Mouse (Mus musculus): ENCODE data around the gene Tmem132e.

The Tmem132e gene

GRCm38 (mm10) chr11:82388371-82389313 lies at the start of gene Tmem132e:
Tmem132e (plus strand) TSS chr11:82388900.
- DNase-seq (ENCODE audit: low read depth, low spot score) = no peak

DNA sequence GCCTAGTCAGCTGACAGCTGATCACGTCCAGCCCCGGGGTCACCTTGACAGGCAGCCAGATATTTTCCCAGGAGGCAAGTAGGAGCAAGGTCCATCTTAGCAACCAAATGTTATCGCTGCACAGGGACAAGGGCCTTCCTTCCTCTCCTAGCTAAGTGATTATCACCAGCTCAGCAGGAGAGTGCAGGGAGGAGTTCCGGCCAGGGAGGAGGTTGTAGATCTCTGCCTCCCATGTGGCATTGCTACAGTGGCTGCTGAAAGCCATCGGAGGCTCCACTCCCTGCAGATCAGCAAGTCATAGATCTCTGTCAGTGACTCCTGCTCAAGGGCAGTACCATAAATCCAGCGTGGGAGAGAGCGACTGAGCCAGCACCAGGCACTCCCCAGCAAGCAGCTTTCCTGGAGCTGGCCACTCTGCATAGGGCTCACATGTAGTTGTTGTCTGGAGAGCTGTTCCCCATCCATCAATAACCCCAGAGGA lies 48.7 kb upstream of the Tmem132e start:
- DNase-seq (ENCODE audit: low read depth, low spot score) = no peak

DNA sequence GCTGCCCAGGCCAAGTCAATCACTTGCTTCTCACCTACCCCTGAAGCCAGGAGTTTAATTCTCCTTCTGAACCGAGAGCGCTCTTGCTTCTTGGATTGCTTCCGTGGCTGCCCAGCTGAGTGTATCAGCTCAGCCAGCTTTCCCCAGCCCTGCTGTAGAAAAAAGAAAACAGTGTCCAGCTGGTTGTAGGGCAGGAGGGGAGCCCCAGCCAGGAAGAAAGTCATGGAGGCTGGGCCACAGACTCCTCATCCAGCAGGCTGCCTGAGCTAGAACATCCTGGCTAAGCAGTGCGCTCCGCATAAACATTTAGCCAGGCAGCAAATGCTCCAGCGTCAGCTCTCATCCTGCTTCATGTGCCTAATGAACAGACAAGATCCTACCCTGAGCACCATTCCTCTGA lies 48.3 kb upstream of the Tmem132e start:
- DNase-seq (ENCODE audit: low read depth, low spot score) = no peak

DNA sequence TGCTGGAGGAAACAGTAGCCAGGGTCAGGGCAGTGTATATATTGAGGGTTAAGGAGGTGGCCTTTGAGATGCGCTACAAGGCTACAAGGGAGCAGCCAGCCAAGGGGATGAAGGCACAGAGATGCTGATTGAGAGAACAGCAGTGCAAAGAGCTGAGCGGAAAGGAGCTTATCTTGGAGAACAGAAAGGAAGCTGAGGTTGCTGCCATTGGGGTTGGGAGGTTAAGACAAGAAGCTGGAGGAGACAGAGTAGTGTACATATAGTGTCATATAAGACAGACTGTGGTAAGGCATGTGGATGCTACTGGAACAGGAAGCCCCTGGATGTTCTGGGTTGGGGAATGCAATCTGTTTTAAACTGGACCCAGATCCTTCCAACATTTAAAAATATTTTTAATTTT lies 47.8 kb upstream of the Tmem132e start:
- no peak for DNase-seq (ENCODE audit: low read depth, low spot score)

GRCm38 (mm10) chr11:82351039-82351438 lies 37.7 kb upstream of the Tmem132e start:
- DNase-seq (ENCODE audit: low read depth, low spot score) = no peak

DNA sequence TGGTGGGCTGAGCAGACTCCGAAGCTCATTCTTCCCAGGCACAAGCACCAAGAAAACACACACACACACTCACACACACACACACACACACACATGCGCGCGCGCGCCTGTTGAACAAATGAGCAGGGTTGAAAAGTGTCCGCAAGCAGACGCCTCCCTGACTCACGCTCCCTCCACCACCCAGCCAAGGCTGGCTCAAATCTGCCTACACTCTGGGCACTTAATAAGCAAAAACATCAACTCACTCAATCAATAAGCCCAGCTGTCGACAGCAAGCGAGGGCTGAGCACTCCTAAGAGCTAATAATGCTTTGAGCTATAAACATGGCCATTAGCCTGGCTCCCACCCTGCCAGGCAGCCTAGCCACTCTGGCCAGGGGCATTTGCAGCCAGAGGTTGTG lies 18.5 kb upstream of the Tmem132e start:
- DNase-seq (ENCODE audit: low read depth, low spot score) = no peak

- no peak for DNase-seq (ENCODE audit: low read depth, low spot score)
Observed at GRCm38 (mm10) chr11:82371577-82371976, 17.1 kb upstream of the Tmem132e start.

GRCm38 (mm10) chr11:82380606-82381202 lies 8.0 kb upstream of the Tmem132e start:
- no peak for DNase-seq (ENCODE audit: low read depth, low spot score)

GRCm38 (mm10) chr11:82386970-82387540 lies 1.6 kb upstream of the Tmem132e start:
- DNase-seq (ENCODE audit: low read depth, low spot score) = no peak

- DNase-seq (ENCODE audit: low read depth, low spot score) = no peak
Observed at GRCm38 (mm10) chr11:82387711-82388341, 874 bp upstream of the Tmem132e start.

DNA sequence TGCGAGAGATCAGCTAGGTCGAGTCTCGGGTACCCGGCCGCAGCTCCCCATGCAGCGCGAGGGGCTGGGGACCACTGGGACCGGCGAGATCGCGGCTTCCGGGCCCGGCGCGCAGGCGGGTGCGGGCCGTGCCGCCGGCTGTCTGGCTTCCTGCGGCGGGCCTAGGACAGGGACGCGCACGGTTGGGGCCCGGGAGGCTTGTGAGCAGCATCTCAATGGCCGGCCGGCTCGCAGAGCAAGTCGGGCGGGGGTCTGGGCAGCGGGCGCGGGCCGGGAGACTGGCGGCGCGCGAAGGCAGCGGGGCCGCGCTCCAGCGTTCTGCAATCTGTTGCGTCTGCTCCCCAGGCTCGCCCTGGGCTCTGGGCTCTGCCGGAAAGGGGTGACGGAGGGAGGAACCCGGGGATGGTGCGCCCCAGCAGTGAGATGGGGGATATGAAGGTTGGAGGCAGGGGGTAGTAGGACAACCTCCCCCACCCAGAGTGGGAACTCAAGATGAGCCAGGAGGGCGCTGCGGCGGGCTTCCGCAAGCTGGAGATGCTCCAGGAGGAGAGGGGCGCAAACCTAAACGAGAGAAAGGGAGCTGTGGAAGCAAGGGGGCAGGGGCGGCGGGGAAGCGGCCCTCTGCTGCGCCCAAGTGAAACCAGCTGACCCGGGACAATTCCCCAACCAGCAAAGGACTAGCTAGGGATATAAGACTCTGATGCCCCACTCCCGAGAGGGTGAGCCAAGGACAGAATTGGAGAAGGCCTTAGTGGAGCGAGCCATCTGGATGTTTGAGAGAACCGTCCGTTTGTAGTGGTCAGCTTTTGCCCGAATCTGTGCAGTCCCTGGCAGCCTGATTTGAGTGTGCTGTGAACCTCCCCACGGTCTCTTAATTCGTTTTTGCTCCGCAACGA lies 944 bp downstream of the Tmem132e start:
- DNase-seq (ENCODE audit: low read depth, low spot score) = no peak

DNA sequence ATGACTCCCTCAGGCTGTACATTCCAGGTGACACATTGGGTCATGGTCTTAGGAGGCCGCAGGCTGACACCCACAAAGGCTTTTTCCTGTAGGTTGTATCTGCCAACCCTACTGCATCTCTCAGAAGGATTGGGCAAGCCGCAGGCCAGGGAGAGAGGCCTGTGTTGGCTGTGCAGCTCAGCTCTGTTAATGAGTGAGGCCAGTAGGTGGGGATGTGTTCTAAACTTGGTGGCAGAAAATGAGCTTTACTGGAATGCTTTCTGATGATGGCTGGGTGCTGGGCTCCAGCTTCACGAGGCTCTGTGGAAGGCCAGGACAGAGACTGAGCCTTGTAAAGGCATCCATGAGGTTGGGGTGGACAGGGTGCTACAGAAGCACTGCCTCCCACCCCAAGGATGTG lies 3.6 kb downstream of the Tmem132e start:
- no peak for DNase-seq (ENCODE audit: low read depth, low spot score)

GRCm38 (mm10) chr11:82399621-82400020 lies 10.9 kb downstream of the Tmem132e start:
- peak; percentile 12 for DNase-seq (ENCODE audit: low read depth, low spot score)

- no peak for DNase-seq (ENCODE audit: low read depth, low spot score)
Observed at GRCm38 (mm10) chr11:82405641-82406040, 16.9 kb downstream of the Tmem132e start.

DNA sequence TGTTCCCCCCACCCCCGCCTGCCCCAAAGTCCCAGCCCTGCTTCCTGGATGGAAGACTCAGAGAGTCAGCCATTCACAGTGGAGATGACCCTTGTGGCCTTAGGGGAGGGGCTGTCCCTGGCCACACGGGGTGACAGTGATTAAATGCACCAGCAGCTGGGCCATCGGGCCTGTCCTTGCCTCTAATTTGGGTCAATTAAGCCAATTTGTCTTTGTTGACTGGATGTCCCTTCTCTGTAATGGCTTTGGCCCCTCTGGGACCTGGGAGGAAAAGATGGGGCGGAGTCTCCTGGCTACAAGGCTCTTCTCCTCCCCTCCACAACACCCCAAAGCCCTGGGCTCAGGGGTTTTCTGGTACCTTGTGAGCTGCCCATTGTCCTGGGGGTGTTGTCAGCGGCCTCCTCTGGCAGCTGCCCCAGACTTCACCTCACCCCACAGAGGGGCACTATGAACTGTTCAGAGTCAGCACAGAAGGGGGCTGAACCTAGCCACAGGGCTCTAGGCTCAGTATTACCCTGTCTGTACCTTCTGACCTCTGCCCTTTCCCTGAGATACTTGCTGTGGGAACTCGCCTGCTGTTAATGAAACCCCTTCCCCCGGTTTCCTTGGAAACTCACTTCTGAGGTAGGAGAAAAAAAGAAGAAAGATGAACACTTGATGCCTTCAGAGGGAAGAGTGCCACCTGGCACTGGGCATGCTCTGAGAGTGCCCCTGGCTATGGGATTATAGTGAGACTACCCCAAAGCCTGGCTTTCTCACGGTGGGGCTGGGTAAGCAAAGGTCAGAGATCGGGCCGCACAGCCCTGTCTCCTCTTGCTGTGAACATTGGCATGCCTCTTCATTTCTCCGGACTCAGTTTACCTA lies 17.9 kb downstream of the Tmem132e start:
- no peak for DNase-seq (ENCODE audit: low read depth, low spot score)

DNA sequence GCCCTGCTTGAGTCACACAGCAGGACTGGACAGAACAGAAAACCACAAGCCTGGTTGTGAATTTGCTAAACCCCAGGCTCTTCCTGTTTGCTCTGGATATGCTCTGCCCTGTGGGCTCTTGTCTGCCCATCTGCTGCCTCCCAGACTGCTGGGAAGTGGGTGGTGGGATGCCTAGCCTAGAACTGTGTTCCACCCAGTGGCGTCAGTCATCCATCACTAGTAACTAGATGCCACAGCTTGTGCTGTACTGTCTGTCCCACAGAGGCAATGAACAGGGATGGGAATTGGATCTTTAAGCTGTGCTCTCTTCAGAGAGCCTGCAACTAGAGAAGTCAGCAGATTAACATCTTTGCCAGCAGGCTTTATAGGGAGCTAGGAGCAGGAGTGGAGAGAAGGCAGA lies 23.8 kb downstream of the Tmem132e start:
- no peak for DNase-seq (ENCODE audit: low read depth, low spot score)

DNA sequence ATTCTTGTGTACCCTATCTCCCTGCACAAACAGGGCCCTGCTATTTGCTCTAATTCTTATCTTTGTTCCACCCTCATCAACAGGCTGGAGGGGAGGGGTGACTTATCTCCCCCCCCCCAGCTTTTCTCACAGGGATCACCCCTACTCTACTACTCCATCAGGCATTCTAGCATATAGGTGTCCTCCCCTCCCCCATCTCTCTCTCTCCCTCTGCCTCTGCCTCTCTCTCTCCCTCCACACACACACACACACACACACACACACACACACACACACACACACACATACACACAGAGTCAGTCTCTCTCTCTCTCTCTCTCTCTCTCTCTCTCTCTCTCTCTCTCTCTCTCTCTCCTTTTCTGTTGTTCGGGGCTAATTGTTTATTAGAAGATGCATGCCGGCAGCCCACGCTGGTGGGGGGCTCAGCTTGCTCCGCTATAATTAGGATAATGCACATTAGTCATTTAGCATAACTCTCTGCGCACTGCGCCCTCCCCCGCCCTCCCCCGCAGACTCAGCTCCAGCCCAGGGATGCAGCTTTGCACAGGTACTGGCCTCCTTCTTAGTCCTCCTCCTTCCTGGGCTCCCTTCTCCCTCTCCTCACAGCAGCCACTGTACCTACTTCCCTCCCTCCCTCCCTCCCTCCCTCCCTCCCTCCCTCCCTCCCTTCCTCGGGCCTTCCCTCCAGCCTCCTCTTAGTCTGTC lies 29.8 kb downstream of the Tmem132e start:
- no peak for DNase-seq (ENCODE audit: low read depth, low spot score)

DNA sequence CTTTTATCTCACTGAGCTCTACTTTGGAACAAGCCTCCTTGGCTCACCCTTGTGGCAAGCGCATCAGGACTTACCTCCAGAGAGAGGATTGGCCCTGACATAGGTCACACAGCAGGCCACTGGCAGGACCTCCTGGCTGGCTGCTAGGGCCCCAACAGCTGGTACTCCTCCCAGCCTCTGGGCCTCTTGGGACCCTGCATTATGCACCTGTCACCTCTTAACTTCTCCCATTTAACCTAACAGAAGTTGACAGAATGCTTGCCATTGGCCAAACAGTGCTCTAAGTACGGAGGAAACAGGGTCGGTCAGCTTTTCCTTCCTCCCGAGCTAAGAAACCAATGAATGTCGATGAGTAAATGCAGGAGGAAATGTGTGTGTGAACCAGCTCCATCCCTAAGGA lies 33.2 kb downstream of the Tmem132e start:
- DNase-seq (ENCODE audit: low read depth, low spot score) = no peak

DNA sequence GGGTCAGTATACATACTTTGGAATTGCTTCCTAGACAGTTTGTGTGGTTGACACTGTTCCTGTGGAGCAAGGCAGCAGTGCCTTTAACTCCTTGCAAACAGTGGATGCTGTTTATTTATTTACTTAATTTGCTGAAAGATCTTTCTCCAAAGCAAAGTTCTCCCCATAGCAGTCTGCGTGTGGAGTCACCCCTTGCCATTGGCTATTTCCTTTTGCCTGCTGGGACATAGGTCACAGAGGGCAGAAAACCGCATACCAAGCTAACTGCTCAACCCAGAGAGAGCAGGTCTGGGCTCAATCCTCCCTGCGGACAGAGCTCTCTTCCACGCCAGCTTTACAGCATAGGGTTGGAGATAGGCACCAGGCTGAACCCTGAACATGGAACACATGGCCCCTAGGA lies 34.8 kb downstream of the Tmem132e start:
- no peak for DNase-seq (ENCODE audit: low read depth, low spot score)
